Mouse (Mus musculus) adrenal gland, postnatal 36 days (tissue): ENCODE measurements at regions not wholly inside any gene's neighbourhood (a gene's known extent, or its start where the extent isn't known, plus 50 kb on each side); places are given as distances from the start of the nearest gene placed in this dataset.
A peak's percentile ranks its signal among the peaks of the same experiment; 100 is the strongest.

ENCODE experiments used
- DNase-seq, 2 experiments: peaks; one replicate each; pipeline ENCODE4 v3.0.0; 2021; ENCODE audit warnings: mixed read lengths in 1 of 2

DNA sequence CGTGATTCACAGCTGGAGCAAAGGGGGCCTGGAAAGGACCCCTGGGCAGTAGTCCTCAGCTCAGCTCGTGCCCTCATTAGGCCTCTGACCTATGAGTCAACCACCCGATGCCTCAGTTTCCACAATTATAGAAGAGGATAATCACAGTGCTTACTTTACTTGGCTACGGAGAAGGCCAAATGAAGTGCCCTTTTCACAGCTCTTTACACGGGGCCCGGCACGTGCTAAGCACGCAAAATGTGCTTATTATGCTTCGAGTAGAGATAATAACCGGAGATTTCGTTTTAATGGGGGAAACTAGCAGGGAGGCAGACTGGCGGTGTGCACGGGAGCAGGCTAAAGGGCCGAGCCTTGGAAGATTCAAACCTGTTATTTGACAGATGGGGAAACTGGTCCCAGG is 102.4 kb upstream of the Jun start:
- DNase-seq = peak in 1 of 2 experiments; percentile 46

DNA sequence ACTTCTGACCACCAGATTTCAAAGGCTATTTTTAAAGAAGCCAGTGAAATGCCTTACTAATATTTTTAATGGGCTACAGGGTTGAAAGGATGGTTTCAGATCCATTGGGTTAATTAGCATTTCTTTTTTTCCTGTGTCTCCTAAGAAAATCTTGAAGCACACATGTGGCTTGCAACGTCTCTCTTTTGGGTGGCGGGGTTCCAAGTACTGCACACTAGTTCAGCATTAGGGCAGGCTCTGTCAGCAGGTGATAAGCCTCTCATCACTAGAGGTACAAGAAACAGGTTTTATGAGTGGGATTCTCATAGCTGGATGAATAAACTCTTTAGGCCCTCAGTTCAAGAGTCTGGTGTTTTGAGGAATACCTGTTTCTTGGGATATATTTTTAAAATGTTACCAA is 103.2 kb upstream of the Jun start:
- no peak for DNase-seq

DNA sequence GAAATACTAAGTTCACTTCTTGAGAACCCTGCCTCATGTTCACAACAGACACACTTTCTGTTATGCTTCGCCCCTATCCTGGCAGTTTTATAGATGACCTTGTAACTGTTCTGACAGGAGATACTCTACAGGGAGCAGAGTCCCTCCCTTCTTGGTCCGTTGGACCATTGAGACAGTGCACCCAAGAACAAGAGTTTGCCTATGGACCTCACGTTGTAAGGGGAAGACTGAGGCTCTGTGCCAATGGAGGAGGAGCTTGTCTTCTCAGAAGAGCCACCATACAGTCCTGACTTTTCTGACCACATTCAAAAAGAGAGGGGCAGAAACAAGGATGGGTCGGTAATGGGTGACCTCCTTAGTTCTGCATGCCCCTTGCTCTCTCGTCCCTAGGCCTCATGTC is 103.8 kb upstream of the Jun start:
- no peak for DNase-seq

DNA sequence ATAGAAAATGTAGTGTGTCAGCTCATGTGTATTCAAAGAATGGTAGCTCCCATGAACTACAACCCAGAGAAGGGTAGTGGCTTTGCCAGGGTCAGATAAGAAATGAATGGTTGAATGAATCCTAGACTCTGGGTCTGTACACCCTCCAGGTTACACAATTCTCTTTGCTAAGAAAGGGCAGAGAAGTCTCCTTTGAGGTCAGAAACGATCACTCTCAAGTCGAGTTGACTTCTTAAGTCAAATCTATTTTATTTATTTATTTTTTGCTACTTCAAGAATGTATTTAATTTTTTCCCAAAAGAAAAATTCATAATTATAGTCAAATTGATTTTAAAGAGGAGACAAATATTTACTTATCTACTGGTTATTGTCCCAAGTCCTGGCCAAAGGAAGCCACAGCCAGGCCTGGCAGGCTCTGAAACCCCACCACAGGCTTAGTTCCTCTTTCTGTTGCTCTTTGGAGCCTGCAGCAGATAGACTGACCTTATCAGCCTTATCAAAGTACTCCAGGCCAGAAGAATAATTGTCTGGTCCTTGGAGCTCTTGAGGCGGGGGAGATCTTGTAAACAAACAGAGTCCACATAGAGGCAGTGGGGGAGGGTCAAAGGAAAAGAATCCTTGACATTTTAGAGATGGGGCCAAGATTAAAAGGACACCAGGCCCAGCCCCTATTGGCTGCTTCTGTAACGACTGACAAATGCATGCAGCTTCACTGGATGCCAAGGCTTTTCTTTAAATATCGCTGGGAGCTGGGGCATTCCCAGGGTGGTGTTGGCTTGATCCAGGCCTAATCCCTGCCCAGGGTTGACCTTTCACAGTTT is 104.6 kb upstream of the Jun start:
- DNase-seq = peak; percentile 78 to 81

DNA sequence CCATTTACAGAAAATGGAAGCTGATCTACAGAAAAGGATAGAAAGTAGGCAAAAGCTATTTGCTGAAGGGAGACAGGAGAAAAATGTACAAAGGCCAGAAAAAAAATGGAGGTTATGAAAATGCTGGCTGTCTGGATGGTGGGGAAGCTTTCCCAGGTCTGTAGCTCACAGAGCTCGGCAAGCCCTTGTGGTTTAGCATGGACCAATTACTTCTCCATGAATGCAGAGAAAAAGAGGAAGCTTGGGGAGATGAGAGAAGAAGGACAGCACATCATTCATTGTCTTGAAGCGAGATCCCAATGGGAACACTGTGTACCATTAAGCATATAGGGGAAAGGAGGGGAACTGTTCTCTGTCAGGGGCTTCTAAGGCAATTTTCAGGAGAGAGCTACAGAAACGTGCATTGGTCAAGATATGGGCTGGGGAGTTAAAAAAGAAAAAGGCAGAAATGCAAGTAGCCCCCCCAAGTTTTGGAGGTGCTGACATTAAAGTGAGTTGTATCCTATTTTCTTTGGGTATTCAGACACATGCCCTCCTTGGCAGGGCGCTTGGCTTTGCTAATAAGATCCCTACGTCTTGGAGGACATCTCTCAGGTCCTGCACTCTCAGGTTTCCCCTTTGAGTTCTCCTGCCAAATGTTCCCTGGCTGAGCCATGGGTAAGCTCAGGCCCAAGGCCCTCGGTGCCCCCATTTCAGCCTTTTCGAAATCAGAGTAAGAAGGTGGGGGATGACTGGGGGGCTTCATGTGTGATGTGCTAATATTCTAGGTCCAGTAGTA is 105.8 kb upstream of the Jun start:
- no peak for DNase-seq

DNA sequence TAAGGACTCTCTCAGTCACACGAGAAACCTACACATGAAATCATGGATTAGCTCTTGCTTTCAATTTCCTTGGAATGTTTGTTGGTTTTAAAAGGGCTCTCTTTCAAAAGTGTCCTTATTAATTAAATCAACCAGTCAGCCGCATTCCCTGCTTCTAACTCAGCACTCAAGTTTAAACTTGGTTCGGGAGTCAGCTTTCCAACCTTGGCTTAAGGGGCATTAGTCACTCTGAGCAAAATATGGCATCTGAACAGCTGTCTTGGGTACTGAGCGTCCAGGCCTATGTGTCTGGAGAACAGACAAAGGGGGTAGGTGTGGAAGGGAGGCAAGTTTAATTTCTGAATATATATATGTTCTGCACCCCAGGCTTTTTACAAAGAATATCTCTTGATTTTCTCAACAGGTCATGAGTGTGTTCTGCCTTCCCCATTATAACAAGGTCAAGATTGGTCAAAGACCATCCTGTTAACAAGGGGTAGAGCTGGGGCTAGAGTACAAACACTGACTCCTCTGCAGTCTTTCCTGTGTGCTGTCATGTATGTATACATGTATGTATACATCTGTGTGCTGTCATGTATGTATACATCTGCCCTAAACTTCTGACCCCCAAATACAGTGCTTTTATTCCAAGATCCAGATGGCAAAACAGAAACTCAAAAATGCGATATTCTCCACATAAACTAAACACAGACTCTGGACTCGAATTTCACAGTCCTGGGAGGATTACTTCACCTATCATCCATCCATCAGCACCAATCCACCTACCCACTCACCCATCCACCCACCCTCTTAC is 106.8 kb upstream of the Jun start:
- DNase-seq = peak; percentile 35 to 41

DNA sequence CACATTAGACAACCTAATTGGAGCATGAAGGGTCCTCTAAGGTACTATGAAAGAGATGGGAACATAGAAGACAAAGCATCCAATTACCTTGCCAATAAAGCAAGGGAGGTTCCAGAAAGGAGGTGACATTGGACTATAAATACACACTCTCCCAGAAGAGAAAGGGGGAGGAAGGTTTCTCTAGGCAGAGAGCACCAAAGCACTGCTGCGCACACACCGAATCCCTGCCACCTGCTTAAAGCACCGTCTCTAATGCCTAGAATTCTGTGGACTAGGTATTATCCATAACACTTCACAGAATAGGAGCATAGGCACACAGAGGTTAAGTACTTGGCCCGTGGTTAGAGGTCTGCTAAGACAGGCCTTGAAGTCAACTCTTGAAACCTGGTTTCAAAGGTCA is 107.8 kb upstream of the Jun start:
- no peak for DNase-seq

DNA sequence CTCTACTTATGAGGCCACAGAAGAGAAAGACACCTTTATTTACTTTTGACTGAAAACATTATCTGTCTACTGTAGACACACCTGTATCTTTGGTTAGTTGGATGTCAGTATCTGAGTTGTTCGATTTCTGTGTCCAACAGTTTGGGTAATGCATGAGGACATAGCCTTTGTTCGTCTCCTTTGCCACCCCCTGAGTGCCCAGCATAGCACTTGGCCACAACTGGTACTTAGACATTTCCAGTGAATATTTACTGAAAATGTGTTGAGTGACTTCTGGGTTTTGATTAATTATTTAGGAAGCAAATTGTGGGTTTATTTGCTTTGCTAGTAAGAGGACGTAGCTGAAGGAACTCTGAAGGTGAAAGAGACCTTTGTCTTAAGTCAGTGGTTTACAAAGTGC is 108.4 kb upstream of the Jun start:
- DNase-seq = no peak

DNA sequence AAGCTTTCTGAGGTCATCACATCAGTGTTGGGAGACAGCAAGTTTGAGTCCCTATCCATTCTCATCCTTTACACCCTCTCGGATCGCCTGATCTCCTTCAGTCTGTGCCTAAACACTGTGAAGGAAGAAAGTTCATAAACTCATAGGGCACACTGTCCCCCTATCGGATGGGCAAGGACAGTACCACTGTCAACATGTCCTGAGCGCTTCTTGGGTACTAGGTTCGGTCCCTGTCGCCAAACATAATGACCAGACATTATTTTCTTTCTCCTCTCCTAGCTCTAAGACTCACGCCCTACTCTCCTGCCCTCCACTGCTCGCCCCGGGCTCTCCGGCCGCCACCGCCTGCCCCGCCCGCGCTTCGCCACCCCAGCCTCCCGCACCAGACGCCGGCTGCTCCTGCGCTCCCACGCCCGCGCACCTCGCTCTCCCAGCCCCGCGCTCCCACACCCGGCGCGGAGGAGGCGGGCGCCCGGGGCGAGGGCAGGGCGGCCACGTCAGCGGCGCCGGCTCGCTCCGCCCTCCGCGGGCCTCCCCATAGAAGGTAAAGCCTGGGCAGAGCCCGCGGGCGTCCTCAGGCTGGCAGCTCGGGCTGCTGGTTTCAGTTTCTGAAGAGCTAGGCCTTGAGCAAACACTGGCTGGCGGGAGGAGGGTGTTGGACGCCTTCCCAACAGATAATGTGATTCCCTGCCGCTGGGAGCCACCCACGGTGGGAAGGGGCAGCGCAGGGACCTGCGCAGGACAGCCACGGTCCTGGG is 109.1 kb upstream of the Jun start:
- DNase-seq = peak; percentile 97

DNA sequence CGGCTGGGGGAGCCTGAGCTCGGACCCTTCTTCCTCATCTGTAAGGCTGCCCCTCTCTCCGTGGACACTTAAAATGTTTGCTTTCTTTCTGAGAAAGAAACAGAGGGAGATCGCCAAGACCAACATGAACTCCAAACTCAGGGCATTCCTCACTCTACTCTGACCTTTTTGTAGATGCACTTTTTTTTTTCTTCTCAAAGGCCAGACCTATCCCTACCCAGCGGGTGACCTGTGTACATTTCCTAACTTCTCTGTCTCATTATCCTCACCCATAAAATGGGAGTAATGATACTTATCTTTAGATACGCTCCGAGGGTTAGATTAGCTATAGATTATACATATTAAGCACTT is 109.6 kb upstream of the Jun start:
- DNase-seq = no peak

DNA sequence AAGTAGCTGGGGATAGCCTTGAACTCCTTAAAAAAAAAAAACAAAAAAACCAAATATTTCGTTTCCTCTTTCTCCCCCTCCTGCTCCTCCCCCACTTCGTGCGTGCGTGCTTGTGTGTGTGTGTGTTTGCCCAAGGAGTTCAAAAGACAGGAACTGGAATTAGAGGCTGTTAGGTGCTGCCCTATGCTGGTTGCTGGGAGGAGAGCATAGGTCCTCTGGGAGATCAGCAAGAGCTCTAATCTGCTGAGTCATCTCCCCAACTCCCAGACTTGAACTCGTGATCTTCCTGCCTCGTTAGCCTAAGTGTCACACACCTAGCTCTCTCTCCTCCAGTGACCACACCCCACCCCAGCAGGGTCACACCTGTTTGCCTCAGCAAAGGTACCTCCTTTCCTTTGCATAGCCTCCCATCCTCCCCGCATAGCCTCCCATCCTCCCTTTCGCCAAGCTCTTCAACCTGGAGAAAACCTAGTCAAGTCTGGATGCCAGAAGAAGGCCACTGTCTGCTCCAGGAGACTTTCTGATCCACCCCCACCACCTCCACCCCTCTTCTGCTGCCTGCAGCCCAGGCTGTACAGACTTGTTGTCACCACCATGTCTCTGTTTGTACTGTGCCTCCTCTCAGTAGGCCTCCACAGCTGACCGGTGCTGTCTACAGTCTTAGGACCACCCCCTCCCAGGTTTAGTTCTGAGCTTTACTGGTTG is 110.5 kb upstream of the Jun start:
- peak in 1 of 2 experiments; percentile 19 for DNase-seq

DNA sequence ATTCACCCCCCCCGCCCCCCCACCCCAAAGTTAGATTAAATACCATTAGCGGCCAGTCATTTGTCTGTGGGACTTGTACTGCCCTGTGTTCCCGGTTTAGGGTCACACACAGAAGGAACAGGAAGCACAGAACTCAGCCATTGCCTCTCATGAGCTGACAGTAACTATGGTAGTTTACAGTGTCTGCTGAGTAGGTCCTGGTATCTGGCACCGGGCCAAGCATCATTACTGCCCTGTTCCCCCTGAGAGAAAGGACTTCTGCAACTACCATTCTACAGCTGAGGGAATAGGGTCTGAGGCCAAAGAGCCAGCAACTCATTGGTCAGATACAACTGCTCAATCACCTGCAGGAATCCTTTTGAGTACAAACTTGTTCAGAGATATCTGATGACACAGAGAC is 111.4 kb upstream of the Jun start:
- no peak for DNase-seq

DNA sequence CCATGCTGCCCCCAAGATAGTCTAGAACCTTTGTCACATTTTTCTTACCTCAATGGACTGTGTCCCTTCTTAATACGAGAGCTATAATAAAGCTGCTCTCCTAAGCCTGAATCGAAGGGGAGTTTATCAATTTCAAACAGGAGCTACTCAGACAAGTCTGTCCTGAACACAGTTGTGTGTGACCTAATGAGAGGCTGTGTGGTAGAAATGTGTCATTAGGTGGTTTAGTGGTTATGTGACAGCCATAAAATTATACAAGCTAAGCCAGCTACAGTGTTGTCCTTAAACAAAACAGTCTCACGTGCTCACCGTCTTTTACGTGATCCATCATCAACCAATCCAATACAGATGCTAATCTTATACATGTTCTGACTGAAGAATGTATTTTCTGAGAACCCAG is 114.5 kb upstream of the Jun start:
- DNase-seq = no peak

DNA sequence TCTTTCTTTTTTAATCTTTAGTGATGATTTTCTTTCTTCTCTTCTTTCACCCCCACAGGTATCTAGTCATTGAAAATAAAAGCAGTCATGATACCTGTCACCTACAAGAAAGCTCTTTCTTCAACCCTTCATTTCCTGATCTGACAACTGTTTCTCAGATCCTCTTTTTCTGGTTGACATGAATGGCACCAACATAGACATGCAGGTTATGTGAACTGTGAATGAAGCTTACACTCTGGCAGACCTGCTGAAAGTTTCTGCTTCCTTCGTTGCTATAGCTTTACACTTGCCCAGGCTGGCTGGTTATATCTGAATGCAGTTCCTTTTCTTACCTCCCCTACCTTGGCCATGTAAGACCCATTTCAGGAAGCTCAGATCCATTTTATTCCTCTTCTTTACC is 115.2 kb upstream of the Jun start:
- no peak for DNase-seq

DNA sequence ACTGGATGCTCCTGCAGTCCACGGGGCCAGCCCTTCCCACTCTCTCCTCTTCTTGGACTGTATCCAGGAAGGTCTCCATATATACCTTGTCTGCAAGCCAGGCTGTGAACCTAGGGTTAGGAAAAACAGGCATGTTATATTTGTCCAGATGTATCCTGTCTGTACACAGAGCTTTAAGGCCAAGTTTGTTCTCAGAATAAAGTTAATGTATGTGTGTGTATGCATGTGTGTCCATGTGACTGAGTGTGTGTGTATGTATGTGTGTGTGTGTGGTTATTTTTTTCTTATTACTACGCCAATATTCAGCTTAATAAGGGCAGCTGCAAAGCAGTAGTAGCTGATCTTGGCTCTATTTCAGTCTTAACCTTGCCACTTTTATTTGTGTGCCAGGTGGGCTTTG is 117.7 kb upstream of the Jun start:
- DNase-seq = no peak

DNA sequence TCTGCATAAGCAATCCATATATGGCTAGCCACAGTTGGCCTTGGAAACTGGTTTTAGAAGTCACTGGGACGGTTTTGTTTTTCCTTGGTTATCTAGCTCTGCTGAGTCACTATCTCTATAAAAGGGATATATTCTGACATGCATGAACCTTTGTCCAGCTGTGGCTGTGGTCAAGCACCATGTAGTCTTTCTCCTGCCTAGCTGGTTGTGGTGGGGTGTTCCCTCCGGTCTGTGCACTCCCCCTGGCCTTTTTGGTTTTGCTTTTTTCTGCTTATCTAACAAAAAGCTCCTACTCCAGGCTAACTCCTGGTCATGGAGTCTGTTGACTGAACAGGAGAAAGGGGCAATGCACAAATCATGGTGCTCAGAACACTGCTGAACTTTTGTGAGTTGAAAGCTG is 125.7 kb upstream of the Jun start:
- no peak for DNase-seq

DNA sequence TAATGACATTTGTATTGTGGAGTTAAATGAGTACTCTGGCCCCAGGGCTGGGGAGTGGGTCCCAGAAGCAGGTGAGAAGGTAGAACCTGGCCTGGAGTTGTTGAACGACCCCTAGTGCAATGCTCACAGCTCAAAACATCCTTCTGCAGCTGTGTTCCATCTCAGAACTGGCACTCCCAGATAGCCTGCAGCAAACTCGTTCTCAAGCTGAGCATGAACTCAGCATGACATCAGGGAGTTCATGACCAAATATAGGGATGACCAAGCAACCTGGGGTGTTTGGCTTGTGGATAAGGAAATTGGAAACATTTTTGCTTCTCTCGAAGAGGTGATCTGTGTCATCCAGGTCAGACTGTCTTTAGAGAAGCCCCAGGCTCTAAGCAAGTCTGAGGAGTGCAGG is 126.4 kb upstream of the Jun start:
- no peak for DNase-seq

DNA sequence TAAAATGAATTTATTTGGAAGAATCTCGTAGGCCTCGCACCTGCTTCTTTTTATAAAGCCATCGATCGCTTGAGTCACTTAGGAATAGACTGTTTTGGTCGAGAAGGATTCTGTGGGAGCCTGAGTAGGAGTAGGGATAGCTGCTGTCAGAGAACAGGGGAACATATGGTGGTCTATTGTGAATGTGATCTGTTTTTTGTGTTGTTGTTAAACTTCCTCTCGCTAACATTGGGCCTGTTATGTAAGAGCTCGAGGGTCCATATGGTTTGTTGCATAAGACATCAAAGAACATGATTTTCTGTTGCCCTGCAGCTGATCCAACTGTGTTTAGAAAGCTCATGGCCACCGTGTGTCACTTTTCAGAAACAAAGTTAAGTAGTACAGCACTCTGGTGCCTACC is 126.9 kb upstream of the Jun start:
- no peak for DNase-seq

DNA sequence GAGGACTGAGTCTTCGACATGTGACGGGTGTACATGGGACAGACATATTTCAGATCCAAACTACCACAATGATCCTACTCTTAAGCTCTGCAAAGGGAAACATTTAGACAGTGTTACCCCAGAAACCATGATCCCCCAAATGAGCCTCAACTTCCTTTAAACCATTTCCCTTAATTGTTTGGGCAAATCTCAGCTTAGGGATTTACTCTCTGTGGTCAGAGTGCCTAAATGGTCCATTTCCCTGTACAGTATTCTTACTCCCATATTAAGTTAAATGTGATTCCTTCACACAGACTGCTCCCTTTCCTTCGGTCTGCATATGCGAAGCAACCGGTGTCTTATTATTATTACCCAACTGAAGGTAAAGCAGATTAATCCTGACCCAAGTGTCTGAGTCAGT is 128.4 kb upstream of the Jun start:
- no peak for DNase-seq

DNA sequence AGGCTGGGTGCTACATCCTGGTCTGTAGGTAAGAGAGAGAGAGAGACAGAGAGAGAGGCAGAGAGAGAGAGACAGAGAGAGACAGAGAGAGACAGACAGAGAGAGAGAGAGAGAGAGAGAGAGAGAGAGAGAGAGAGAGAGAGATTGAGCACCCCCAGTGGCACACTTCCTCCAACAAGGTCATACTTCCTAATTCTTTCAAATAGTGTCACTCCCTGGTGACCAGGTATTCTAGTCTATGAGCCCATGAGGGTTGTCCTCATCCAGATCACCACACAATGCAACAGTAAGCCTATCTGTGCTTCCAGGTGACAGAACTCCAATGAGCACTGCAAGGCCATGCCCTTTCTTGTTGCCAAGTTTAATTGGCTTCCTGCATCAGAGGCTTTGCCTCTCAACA is 129.0 kb upstream of the Jun start:
- no peak for DNase-seq

DNA sequence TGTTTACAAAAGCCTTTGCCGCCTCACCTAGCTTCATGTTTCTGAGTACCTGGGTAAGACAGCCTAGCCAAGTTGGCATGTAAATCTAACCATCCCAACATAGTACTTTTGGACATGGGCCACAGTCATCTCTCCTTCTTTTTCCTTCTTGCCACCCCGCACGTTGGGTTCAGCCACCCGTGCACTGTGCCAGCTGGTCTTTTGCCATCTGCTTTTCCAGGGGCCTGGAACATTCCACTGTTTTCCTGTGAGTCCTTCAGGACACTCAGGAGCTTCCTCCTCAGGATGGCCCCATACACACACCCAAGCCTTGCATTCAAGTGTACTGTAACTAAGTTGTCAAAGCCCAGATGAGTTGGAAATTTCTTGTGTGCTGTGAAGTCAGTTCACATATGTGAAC is 132.2 kb upstream of the Jun start:
- no peak for DNase-seq
